Mouse (Mus musculus): Measurements from ENCODE around the gene Tnfrsf8. TPM values are rescaled to one million over a fixed set of nuclear protein-coding genes. Genes with fewer than 3 reads are reported as not detected.

Tnfrsf8 gene
- total and polyA plus RNA-seq, 3 experiments, result 0.11 to 0.18 (median 0.16) TPM

- intact Hi-C loops (cut with DNase I), result no loop called here
These were observed 92.9 kb downstream of the Tnfrsf8 start for GRCm38 (mm10) chr4:145222064-145222463.

GRCm38 (mm10) chr4:145221379-145221778, 93.6 kb downstream of the Tnfrsf8 start:
- no peaks in the 10 kb centered on the region for H3K27me3 ChIP-seq (ENCODE audit: control insufficient read depth, insufficient read depth, low read length)
- no peak overlapping the region for H3K4me3 ChIP-seq
- H3K79me2 ChIP-seq (replicated peaks; ENCODE audit: control insufficient read depth, insufficient read depth, low read length), result no peaks in the 10 kb centered on the region
- WGBS, result 46% methylated on average over 2 of the region's 2 CpGs
- TF ChIP-seq EP300 (IDR thresholded peaks at IDR 0.05; ENCODE audit: insufficient read depth, low read depth, low read length) (no peak), POLR2A (IDR thresholded peaks at IDR 0.05; ENCODE audit: insufficient read depth, low read depth, low read length) (no peak), CTCF (IDR thresholded peaks at IDR 0.05) (no peak)
- DNase-seq, result no peak
- H3K9ac ChIP-seq (ENCODE audit: low read depth, low read length), result no peak overlapping the region
- intact Hi-C loops (cut with DNase I), result no loop called here
- H3K27ac ChIP-seq, result peak overlapping the region; percentile 31; the same call in 1 of the 2 replicates
- no peaks in the 10 kb centered on the region for H3K36me3 ChIP-seq (ENCODE audit: control insufficient read depth, insufficient read depth, low read length)
- peaks cover 10% of the 10 kb centered on the region for H3K4me1 ChIP-seq (ENCODE audit: control insufficient read depth, insufficient read depth, low read length)

More at GRCm38 (mm10) chr4:145222064-145222463, 92.9 kb downstream of the Tnfrsf8 start:
- 54% methylated on average over 8 of the region's 8 CpGs for WGBS
- H3K27me3 ChIP-seq (ENCODE audit: control insufficient read depth, insufficient read depth, low read length), result no peaks in the 10 kb centered on the region
- DNase-seq, result no peak
- TF ChIP-seq CTCF (IDR thresholded peaks at IDR 0.05) (no peak), EP300 (IDR thresholded peaks at IDR 0.05; ENCODE audit: insufficient read depth, low read depth, low read length) (no peak), POLR2A (IDR thresholded peaks at IDR 0.05; ENCODE audit: insufficient read depth, low read depth, low read length) (no peak)
- H3K36me3 ChIP-seq (ENCODE audit: control insufficient read depth, insufficient read depth, low read length), result no peaks in the 10 kb centered on the region
- no peaks in the 10 kb centered on the region for H3K79me2 ChIP-seq (replicated peaks; ENCODE audit: control insufficient read depth, insufficient read depth, low read length)
- no peak overlapping the region for H3K9ac ChIP-seq (ENCODE audit: low read depth, low read length)
- no peak overlapping the region for H3K4me3 ChIP-seq
- no peak overlapping the region; the same call in 1 of the 2 replicates for H3K27ac ChIP-seq
- H3K4me1 ChIP-seq (ENCODE audit: control insufficient read depth, insufficient read depth, low read length), result peaks cover 10% of the 10 kb centered on the region

- Histone ChIP-seq H3K9ac (ENCODE audit: low read depth, low read length) (no peak overlapping the region), H3K27ac (no peak overlapping the region), H3K27me3 (ENCODE audit: control insufficient read depth, insufficient read depth, low read length) (no peaks in the 10 kb centered on the region), H3K36me3 (ENCODE audit: control insufficient read depth, insufficient read depth, low read length) (no peaks in the 10 kb centered on the region), H3K4me1 (ENCODE audit: control insufficient read depth, insufficient read depth, low read length) (peaks cover 13% of the 10 kb centered on the region), H3K4me3 (no peak overlapping the region), H3K79me2 (replicated peaks; ENCODE audit: control insufficient read depth, insufficient read depth, low read length) (no peaks in the 10 kb centered on the region)
- 94% methylated on average over 1 of the region's 1 CpGs for WGBS
- no peak for DNase-seq
- no peak for TF ChIP-seq EP300 (IDR thresholded peaks at IDR 0.05; ENCODE audit: insufficient read depth, low read depth, low read length)
- no peak for TF ChIP-seq CTCF (IDR thresholded peaks at IDR 0.05)
- no peak for TF ChIP-seq POLR2A (IDR thresholded peaks at IDR 0.05; ENCODE audit: insufficient read depth, low read depth, low read length)
- intact Hi-C loops (cut with DNase I), result no loop called here
These were observed 95.0 kb downstream of the Tnfrsf8 start for GRCm38 (mm10) chr4:145220001-145220400.

GRCm38 (mm10) chr4:145219240-145219985, 95.6 kb downstream of the Tnfrsf8 start:
- Histone ChIP-seq H3K27ac (no peak overlapping the region), H3K27me3 (ENCODE audit: control insufficient read depth, insufficient read depth, low read length) (no peaks in the 10 kb centered on the region), H3K9ac (ENCODE audit: low read depth, low read length) (no peak overlapping the region), H3K79me2 (replicated peaks; ENCODE audit: control insufficient read depth, insufficient read depth, low read length) (no peaks in the 10 kb centered on the region), H3K36me3 (ENCODE audit: control insufficient read depth, insufficient read depth, low read length) (no peaks in the 10 kb centered on the region), H3K4me1 (ENCODE audit: control insufficient read depth, insufficient read depth, low read length) (peaks cover 18% of the 10 kb centered on the region), H3K4me3 (no peak overlapping the region)
- no peak for TF ChIP-seq POLR2A (IDR thresholded peaks at IDR 0.05; ENCODE audit: insufficient read depth, low read depth, low read length)
- peak; percentile 68 for TF ChIP-seq CTCF (IDR thresholded peaks at IDR 0.05)
- TF ChIP-seq EP300 (IDR thresholded peaks at IDR 0.05; ENCODE audit: insufficient read depth, low read depth, low read length), result no peak
- 68% methylated on average over 15 of the region's 15 CpGs for WGBS
- peak; percentile 48 to 63 for DNase-seq
- intact Hi-C loops (cut with DNase I), result no loop called here

- H3K4me1 ChIP-seq (ENCODE audit: control insufficient read depth, insufficient read depth, low read length), result peaks cover 22% of the 10 kb centered on the region
- H3K9ac ChIP-seq (ENCODE audit: low read depth, low read length), result no peak overlapping the region
- H3K27ac ChIP-seq, result no peak overlapping the region
- no peaks in the 10 kb centered on the region for H3K27me3 ChIP-seq (ENCODE audit: control insufficient read depth, insufficient read depth, low read length)
- DNase-seq, result no peak
- WGBS, result 58% methylated on average over 5 of the region's 5 CpGs
- intact Hi-C loops (cut with DNase I), result no loop called here
- H3K4me3 ChIP-seq, result no peak overlapping the region
- no peaks in the 10 kb centered on the region for H3K36me3 ChIP-seq (ENCODE audit: control insufficient read depth, insufficient read depth, low read length)
- TF ChIP-seq EP300 (IDR thresholded peaks at IDR 0.05; ENCODE audit: insufficient read depth, low read depth, low read length) (no peak), CTCF (IDR thresholded peaks at IDR 0.05) (no peak), POLR2A (IDR thresholded peaks at IDR 0.05; ENCODE audit: insufficient read depth, low read depth, low read length) (no peak)
- H3K79me2 ChIP-seq (replicated peaks; ENCODE audit: control insufficient read depth, insufficient read depth, low read length), result no peaks in the 10 kb centered on the region
These were observed 97.1 kb downstream of the Tnfrsf8 start for GRCm38 (mm10) chr4:145217837-145218236.

Other genes with a start within 250 kb of the Tnfrsf8 start
- gene Vps13d, start 120.2 kb downstream of the Tnfrsf8 start, total RNA-seq (2021), result 10 to 100 TPM; 65.8 to 77.1 TPM
- gene Vps13d, start 120.2 kb downstream of the Tnfrsf8 start, polyA plus RNA-seq (2012; rRNA removed), result 24.8 and 41.5 TPM in 2 replicates
- 1 to 10 TPM; 4.8 to 5.4 TPM for gene Tnfrsf1b, start 68.3 kb downstream of the Tnfrsf8 start, total RNA-seq (2021)
- gene Tnfrsf1b, start 68.3 kb downstream of the Tnfrsf8 start, polyA plus RNA-seq (2012; rRNA removed), result 7.6 and 10.9 TPM in 2 replicates
- under 1 TPM; 0.10 to 0.36 TPM for gene Zfp990, start 195.6 kb upstream of the Tnfrsf8 start, total RNA-seq (2021)
- gene Zfp990, start 195.6 kb upstream of the Tnfrsf8 start, polyA plus RNA-seq (2012; rRNA removed), result 0.20 TPM in 1 of 2 replicates, not detected in the other

All from heart, adult 2 months (tissue).